Mouse (Mus musculus) urinary bladder, postnatal 36 days (tissue): ENCODE measurements around the gene Dcdc2c.
A peak's percentile ranks its signal among the peaks of the same experiment; 100 is the strongest.

Source experiments
- DNase-seq, 2 experiments: peaks; one replicate each; pipeline ENCODE4 v3.0.0; 2022; ENCODE audit warnings: low spot score in 2 of 2, mixed read lengths in 1 of 2

Gene Dcdc2c

GRCm38 (mm10) chr12:28458786-28459185 lies 93.4 kb downstream of the Dcdc2c start:
- no peak for DNase-seq

GRCm38 (mm10) chr12:28436536-28436935 lies 115.7 kb downstream of the Dcdc2c start:
- no peak for DNase-seq

DNA sequence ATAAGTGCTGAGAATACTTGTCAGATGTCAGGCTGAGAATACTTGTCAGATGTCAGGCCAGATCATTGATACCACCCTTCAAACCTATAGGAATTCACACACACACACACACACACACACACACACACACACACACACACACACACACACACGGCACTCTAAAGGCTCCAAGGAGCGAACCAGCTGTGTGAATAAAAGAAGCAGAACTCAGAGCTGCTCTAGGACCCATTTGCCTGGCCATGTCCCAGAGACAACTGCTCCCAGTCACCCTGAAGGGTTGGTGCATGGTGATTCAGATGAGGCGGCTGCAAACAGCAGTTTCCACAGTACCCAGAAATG lies 119.5 kb downstream of the Dcdc2c start:
- no peak for DNase-seq

DNA sequence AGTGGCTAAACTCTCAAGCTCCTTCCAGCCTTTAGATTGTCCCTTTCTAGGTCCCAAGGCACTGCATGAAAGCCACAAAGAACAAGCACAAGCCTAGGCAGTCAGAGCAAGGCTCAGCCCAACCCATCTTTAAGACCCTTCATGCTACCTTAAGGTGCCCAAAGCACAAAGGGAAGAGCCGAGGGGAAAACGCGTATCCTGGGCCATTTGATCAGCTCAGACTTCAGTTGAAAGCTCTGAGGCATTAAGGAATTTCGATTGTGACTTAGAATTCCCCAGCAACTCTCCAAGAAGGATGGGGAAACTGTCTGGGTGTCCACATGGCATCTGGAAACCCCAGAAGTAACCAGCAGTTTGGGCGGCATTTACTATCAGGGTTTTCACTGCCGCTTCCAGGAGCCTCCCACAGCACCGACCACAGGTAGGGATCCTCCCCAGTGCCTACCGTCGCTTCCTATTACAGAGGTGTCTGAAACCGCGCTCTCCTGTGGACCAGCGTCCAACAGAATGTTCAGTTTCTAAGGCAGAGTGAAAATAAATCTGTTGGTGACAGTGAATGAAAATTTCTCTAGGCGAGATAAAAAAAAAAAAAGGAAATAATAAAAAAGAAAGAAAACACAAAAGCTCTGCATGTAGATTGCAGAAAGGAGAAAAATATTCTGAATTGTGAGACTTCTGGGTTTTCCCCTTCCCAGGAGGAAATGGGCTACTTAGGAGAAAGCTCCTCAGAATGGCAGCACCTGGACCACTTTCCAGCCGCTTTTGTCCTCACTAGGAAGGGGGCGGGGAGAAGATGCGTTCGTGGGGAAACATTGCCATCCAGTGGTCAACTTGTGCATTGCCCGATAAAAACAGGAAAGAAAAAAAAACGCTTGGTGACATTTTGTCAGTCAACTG lies 120.1 kb downstream of the Dcdc2c start:
- peak; percentile 58 to 65 for DNase-seq

GRCm38 (mm10) chr12:28429856-28430255 lies 122.3 kb downstream of the Dcdc2c start:
- no peak for DNase-seq

DNA sequence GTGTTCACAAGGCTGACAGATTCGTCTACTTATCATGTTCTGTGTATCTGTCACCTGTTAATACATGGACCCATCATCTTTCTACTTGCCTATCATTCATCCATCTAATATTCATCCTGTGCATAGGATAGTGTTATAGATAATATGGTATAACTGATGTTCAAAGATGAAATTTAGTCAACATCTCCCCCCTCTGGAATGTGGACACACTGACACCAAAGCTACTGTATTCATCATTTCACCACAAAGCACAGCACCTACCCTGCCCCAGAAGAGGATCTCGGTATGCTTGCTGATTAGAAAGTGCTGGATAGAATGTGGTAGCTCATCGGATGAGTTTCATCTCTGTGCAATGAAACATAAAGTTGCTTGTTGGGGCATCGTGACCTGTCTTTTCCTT lies 135.2 kb downstream of the Dcdc2c start:
- DNase-seq, result no peak

- DNase-seq, result no peak
Observed at GRCm38 (mm10) chr12:28407656-28408405, 144.4 kb downstream of the Dcdc2c start.

GRCm38 (mm10) chr12:28402256-28402655 lies 149.9 kb downstream of the Dcdc2c start:
- no peak for DNase-seq

- DNase-seq, result no peak
Observed at GRCm38 (mm10) chr12:28401372-28401771, 150.8 kb downstream of the Dcdc2c start.

GRCm38 (mm10) chr12:28392129-28392528 lies 160.1 kb downstream of the Dcdc2c start:
- no peak for DNase-seq
